Mouse (Mus musculus): ENCODE results near the gene Pgghg. TPM values are rescaled to one million over a fixed set of nuclear protein-coding genes. Genes with fewer than 3 reads are reported as not detected.
"Not testable (repeated sequence)": the region's sequence is repeated elsewhere in the genome, so short reads cannot be mapped to it uniquely, and the experiment has no call there.

Pgghg gene
- total and polyA plus RNA-seq, 3 experiments = 5.6 to 9.0 (median 7.5) TPM

DNA sequence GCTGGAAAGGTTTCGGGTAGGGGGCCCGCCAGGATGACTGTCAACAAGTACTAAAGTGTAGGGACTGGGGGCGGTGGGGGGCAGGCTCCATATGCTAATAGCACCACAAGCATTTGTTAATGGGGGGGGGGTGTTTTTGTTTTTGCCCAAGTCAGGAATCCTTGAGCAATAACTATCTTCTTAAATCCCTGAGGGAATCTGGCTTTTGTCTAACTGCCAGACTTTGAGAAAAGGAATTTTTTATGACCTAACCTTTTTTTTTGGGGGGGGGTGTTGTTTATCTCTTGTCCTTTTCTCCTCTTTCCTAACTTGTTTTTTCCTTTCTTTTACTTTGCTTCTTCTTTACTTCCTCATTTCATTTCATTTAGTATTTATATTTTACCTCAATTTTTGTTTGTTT is 34.3 kb downstream of the Pgghg start:
- DNase-seq (ENCODE audit: low spot score) (no peak), ATAC-seq (ENCODE audit: extremely low read depth, insufficient number of reproducible peaks, low FRiP score, poor library complexity, severe bottlenecking) (no peak)
- no peaks in the 10 kb centered on the region for H3K36me3 ChIP-seq (replicated peaks)
- H3K27me3 ChIP-seq (ENCODE audit: insufficient read depth, low read length) = peaks cover 17% of the 10 kb centered on the region; the same call in 1 of the 2 replicates
- no peak overlapping the region for H3K4me3 ChIP-seq (ENCODE audit: low read depth, low read length)
- no peaks in the 10 kb centered on the region; the same call in 1 of the 2 replicates for H3K4me1 ChIP-seq (ENCODE audit: insufficient read depth, low read depth, low read length)
- no peaks in the 10 kb centered on the region for H3K9me3 ChIP-seq (replicated peaks)
- no peak for TF ChIP-seq GATA1 (IDR thresholded peaks at IDR 0.05; ENCODE audit: borderline replicate concordance, low read length)
- TF ChIP-seq TAL1 (conservative IDR thresholded peaks at IDR 0.05; ENCODE audit: low read depth, low read length) = no peak
- no peak for TF ChIP-seq CTCF (IDR thresholded peaks at IDR 0.05; ENCODE audit: low read depth, low read length)
- TF ChIP-seq POLR2AphosphoS5 (IDR thresholded peaks at IDR 0.05; ENCODE audit: insufficient replicate concordance, low read depth, low read length) = no peak

DNA sequence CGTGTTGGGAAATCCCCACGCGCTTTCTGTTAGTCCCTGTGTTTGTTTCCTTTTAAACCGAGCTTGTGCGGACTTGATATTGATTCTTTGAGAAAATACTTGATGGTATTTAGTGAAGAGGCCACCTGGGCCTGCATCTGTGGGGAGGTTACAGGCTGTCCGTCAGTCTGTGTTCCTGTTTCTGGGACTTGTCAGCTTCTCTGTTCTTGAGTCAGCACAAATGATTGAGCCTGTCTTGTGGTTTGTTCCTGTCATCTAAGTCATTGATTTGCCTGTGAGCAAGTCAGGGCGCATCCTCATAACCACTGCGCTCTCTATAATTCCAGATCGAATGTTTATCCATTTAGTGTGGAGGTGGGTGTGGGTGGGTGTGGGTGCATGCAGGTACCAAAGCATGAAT is 35.5 kb downstream of the Pgghg start:
- DNase-seq (ENCODE audit: low spot score); H3K36me3 ChIP-seq (replicated peaks); H3K4me3 ChIP-seq (ENCODE audit: low read depth, low read length); ATAC-seq (ENCODE audit: extremely low read depth, insufficient number of reproducible peaks, low FRiP score, poor library complexity, severe bottlenecking); H3K9me3 ChIP-seq (replicated peaks); H3K4me1 ChIP-seq (ENCODE audit: insufficient read depth, low read depth, low read length): not testable (repeated sequence)
- H3K27me3 ChIP-seq (ENCODE audit: insufficient read depth, low read length) = peaks cover 12% of the 10 kb centered on the region; the same call in 1 of the 2 replicates

DNA sequence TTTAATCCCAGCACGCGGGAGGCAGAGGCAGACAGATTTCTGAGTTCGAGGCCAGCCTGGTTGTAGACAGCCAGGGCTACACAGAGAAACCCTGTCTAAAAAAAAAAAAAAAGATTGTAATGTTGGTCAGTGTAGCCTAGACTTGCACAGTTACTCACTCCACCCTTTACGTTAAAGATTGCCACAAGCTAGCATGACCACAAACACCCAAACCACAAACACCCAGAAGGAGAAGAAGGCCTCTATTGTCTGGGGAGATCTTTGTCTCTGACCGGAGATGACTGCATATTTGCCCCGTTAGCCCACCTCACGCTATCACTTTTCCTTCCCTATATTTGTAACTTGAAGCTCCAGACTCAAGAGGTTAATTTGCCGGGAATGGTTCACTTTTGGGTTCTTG is 40.5 kb downstream of the Pgghg start:
- no peaks in the 10 kb centered on the region for H3K36me3 ChIP-seq (replicated peaks)
- no peak; the same call in 1 of the 2 replicates for ATAC-seq (ENCODE audit: extremely low read depth, insufficient number of reproducible peaks, low FRiP score, poor library complexity, severe bottlenecking)
- 0 out of 2 replicates have a peak, but pooled peaks cover 2% of the 10 kb centered on the region for H3K9me3 ChIP-seq (replicated peaks)
- H3K4me1 ChIP-seq (ENCODE audit: insufficient read depth, low read depth, low read length) = peaks cover 9% of the 10 kb centered on the region; the same call in 1 of the 2 replicates
- H3K4me3 ChIP-seq (ENCODE audit: low read depth, low read length) = no peak overlapping the region
- peaks cover 21% of the 10 kb centered on the region for H3K27me3 ChIP-seq (ENCODE audit: insufficient read depth, low read length)
- DNase-seq (ENCODE audit: low spot score) = no peak
- TF ChIP-seq CTCF (IDR thresholded peaks at IDR 0.05; ENCODE audit: low read depth, low read length) = no peak
- no peak for TF ChIP-seq POLR2AphosphoS5 (IDR thresholded peaks at IDR 0.05; ENCODE audit: insufficient replicate concordance, low read depth, low read length)
- TF ChIP-seq GATA2 (IDR thresholded peaks at IDR 0.05; ENCODE audit: borderline replicate concordance, low read depth, low read length) = no peak
- no peak for TF ChIP-seq TAL1 (conservative IDR thresholded peaks at IDR 0.05; ENCODE audit: low read depth, low read length)
- TF ChIP-seq GATA1 (IDR thresholded peaks at IDR 0.05; ENCODE audit: borderline replicate concordance, low read length) = no peak

DNA sequence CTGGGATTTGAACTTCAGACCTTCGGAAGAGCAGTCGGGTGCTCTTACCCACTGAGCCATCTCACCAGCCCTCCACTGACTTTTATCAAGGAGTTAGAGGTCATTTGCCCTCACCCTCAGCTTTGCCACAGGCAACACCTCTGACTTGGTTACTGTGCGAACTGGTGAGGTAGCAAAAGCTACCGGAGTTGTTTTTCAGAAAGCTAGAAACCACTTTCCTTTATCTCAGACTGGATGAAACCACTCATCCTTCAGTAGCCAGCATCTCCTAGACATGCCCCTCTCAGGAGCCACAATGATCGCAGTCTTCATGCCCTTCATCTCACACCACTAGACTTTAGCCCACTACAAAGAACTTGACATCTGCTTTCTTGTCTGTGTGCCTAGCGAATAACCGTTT is 41.8 kb downstream of the Pgghg start:
- TF ChIP-seq GATA2 (IDR thresholded peaks at IDR 0.05; ENCODE audit: borderline replicate concordance, low read depth, low read length) (no peak), TAL1 (conservative IDR thresholded peaks at IDR 0.05; ENCODE audit: low read depth, low read length) (no peak), CTCF (IDR thresholded peaks at IDR 0.05; ENCODE audit: low read depth, low read length) (no peak), GATA1 (IDR thresholded peaks at IDR 0.05; ENCODE audit: borderline replicate concordance, low read length) (no peak), POLR2AphosphoS5 (IDR thresholded peaks at IDR 0.05; ENCODE audit: insufficient replicate concordance, low read depth, low read length) (no peak)
- H3K4me1 ChIP-seq (ENCODE audit: insufficient read depth, low read depth, low read length) = peaks cover 9% of the 10 kb centered on the region; the same call in 1 of the 2 replicates
- peaks cover 24% of the 10 kb centered on the region for H3K27me3 ChIP-seq (ENCODE audit: insufficient read depth, low read length)
- DNase-seq (ENCODE audit: low spot score) = no peak
- H3K4me3 ChIP-seq (ENCODE audit: low read depth, low read length) = no peak overlapping the region
- ATAC-seq (ENCODE audit: extremely low read depth, insufficient number of reproducible peaks, low FRiP score, poor library complexity, severe bottlenecking) = no peak
- H3K36me3 ChIP-seq (replicated peaks) = no peaks in the 10 kb centered on the region
- 0 out of 2 replicates have a peak, but pooled peaks cover 2% of the 10 kb centered on the region for H3K9me3 ChIP-seq (replicated peaks)

DNA sequence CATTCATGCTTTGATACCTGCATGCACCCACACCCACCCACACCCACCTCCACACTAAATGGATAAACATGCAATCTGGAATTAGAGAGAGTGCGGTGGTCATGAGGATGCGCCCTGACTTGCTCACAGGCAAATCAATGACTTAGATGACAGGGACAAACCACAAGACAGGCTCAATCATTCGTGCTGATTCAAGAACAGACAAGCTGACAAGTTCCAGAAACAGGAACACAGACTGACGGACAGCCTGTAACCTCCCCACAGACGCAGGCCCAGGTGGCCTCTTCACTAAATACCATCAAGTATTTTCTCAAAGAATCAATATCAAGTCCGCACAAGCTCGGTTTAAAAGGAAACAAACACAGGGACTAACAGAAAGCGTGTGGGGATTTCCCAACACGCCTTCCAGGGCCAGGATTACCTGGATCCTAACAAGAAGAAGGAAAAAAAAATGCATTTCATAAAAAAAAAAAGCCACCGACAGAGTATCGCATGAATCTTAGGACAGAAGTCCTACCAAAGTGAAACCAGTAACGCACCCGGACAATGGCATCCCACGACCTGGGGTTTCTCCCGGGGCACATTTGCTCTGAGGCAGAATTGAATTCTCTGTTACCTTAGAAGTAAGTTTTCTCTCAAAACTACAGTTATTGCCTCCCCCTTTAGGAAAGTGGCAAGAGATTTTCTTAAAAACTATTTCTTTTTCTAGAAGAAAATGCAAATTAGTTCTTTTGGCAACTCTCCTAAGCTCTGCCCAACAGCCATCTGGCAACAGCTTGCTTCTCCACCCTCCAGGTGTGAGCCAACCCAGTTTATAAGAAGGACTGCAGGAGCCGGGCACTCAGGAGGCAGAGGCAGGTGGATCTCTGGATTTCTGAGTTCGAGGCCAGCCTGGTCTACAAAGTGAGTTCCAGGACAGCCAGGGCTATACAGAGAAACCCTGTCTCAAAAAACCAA is 46.3 kb downstream of the Pgghg start:
- no peak for DNase-seq (ENCODE audit: low spot score)
- peaks cover 30% of the 10 kb centered on the region for H3K27me3 ChIP-seq (ENCODE audit: insufficient read depth, low read length)
- H3K4me3 ChIP-seq (ENCODE audit: low read depth, low read length) = no peak overlapping the region
- ATAC-seq (ENCODE audit: extremely low read depth, insufficient number of reproducible peaks, low FRiP score, poor library complexity, severe bottlenecking) = no peak
- TF ChIP-seq POLR2AphosphoS5 (IDR thresholded peaks at IDR 0.05; ENCODE audit: insufficient replicate concordance, low read depth, low read length) = no peak
- TF ChIP-seq GATA2 (IDR thresholded peaks at IDR 0.05; ENCODE audit: borderline replicate concordance, low read depth, low read length) = no peak
- no peak for TF ChIP-seq TAL1 (conservative IDR thresholded peaks at IDR 0.05; ENCODE audit: low read depth, low read length)
- TF ChIP-seq CTCF (IDR thresholded peaks at IDR 0.05; ENCODE audit: low read depth, low read length) = no peak
- no peak for TF ChIP-seq GATA1 (IDR thresholded peaks at IDR 0.05; ENCODE audit: borderline replicate concordance, low read length)
- no peaks in the 10 kb centered on the region for H3K4me1 ChIP-seq (ENCODE audit: insufficient read depth, low read depth, low read length)
- H3K9me3 ChIP-seq (replicated peaks) = 0 out of 2 replicates have a peak, but pooled peaks cover 2% of the 10 kb centered on the region
- H3K36me3 ChIP-seq (replicated peaks) = no peaks in the 10 kb centered on the region

DNA sequence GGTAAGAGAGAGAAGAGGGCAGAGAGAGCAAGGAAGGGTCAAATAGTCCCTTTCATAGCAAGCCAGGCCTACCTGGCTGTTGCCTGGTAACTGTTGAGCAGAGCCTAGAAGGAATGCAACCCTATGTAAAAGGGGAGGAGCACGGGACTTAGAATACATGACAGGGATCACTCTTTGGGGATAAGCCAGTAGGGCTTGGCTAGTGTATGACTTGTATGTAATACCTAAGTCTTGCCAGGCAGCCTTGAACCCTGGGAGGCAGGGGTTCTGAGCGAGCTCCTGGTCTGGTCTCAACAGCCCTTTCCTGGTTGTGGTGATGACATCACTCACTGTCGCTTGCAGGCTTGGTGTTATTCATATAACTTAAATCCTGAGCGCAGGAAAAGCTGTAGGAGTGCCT is 47.8 kb downstream of the Pgghg start:
- H3K27me3 ChIP-seq (ENCODE audit: insufficient read depth, low read length) = peaks cover 23% of the 10 kb centered on the region
- TF ChIP-seq CTCF (IDR thresholded peaks at IDR 0.05; ENCODE audit: low read depth, low read length) (no peak), GATA2 (IDR thresholded peaks at IDR 0.05; ENCODE audit: borderline replicate concordance, low read depth, low read length) (no peak)
- H3K4me1 ChIP-seq (ENCODE audit: insufficient read depth, low read depth, low read length) = no peaks in the 10 kb centered on the region
- no peak for ATAC-seq (ENCODE audit: extremely low read depth, insufficient number of reproducible peaks, low FRiP score, poor library complexity, severe bottlenecking)
- no peak for DNase-seq (ENCODE audit: low spot score)
- H3K36me3 ChIP-seq (replicated peaks) = no peaks in the 10 kb centered on the region
- 0 out of 2 replicates have a peak, but pooled peaks cover 2% of the 10 kb centered on the region for H3K9me3 ChIP-seq (replicated peaks)
- no peak overlapping the region for H3K4me3 ChIP-seq (ENCODE audit: low read depth, low read length)

Measured in G1E (cell line).